Mouse (Mus musculus) stomach, embryonic 16.5 days (tissue): Measurements from ENCODE around the gene Wasf2. TPM values are rescaled to one million over a fixed set of nuclear protein-coding genes. Genes with fewer than 3 reads are reported as not detected.

Experiments
- ATAC-seq: fragments of 200-750 bp; cut with Nextera tagmentation; 2 replicates; pipeline ENCODE4 v1.8.0; 2017; ENCODE audit warnings: moderate number of reproducible peaks, moderate TSS enrichment; ENCODE audit not compliant: insufficient read depth, low FRiP score
- H3K27ac ChIP-seq: fragments of 300-500 bp; sonication (generic); 2 replicates; pipeline ENCODE4 v1.5.1; 2014; ENCODE audit warnings: low read length
- H3K27me3 ChIP-seq: fragments of 300-500 bp; sonication (generic); 2 replicates; pipeline ENCODE4 v1.6.1; 2014; ENCODE audit warnings: low read length, control low read depth, mixed read lengths; ENCODE audit not compliant: control insufficient read depth, insufficient read depth
- H3K36me3 ChIP-seq: fragments of 300-500 bp; sonication (generic); 2 replicates; pipeline ENCODE4 v1.6.1; 2014; ENCODE audit warnings: low read length; ENCODE audit not compliant: control insufficient read depth, insufficient read depth
- H3K4me1 ChIP-seq: fragments of 300-500 bp; sonication (generic); 2 replicates; pipeline ENCODE4 v1.6.1; 2014; ENCODE audit warnings: low read length, control low read depth, mixed read lengths; ENCODE audit not compliant: control insufficient read depth, insufficient read depth
- H3K4me2 ChIP-seq: fragments of 300-500 bp; sonication (generic); 2 replicates; pipeline ENCODE4 v1.6.1; 2014; ENCODE audit warnings: low read depth, low read length, mixed read lengths
- H3K4me3 ChIP-seq: fragments of 300-500 bp; sonication (generic); replicated peaks from 2 replicates; pipeline ENCODE4 v1.5.1; 2014; ENCODE audit warnings: mild to moderate bottlenecking, low read length
- H3K9ac ChIP-seq: fragments of 300-500 bp; sonication (generic); 2 replicates; pipeline ENCODE4 v1.6.1; 2014; ENCODE audit warnings: low read length
- H3K9me3 ChIP-seq: fragments of 300-500 bp; sonication (generic); replicated peaks from 2 replicates; pipeline ENCODE4 v1.6.1; 2016; ENCODE audit warnings: low read length, control low read depth; ENCODE audit not compliant: control insufficient read depth
- WGBS: fragments of 180-500 bp; shearing (Covaris S2); extraction: QIAGEN DNeasy Blood & Tissue Kit; methylation state at CpG from one replicate; pipeline ENCODE4 v1.1.7; 2014; 5-methylcytosine and 5-hydroxymethylcytosine counted together
- microRNA-seq: library from miRNA; unstranded; fragments of <30 nt; microRNA quantifications from one replicate; pipeline ENCODE4, GENCODE M21; 2016
- polyA plus RNA-seq: library from polyadenylated mRNA; unstranded; fragments of >200 nt; fragmentation: Nextera tagmentation; extraction: Ambion mirVana; gene quantifications from 2 replicates; pipeline ENCODE4 v1.2.1, GENCODE M21; 2015

The Wasf2 gene
- polyA plus RNA-seq, 1 experiment from 2014 or later, result 84.3 TPM

- 58% methylated on average over 13 of the region's 13 CpGs for WGBS
- Histone ChIP-seq H3K9ac (no peak overlapping the region), H3K36me3 (no peaks in the 10 kb centered on the region), H3K4me3 (no peak overlapping the region), H3K4me1 (peaks cover 16% of the 10 kb centered on the region), H3K9me3 (no peaks in the 10 kb centered on the region), H3K27me3 (peaks cover 30% of the 10 kb centered on the region), H3K27ac (no peak overlapping the region), H3K4me2 (no peak overlapping the region)
- no peak for ATAC-seq
Measured at GRCm38 (mm10) chr4:133247806-133248449, 117.6 kb downstream of the Wasf2 start.

Small RNA genes within 50 kb of the gene (microRNA-seq; reads per million reads assigned to microRNA genes)
- gene Mir7017, result 0.50 reads per million

Other genes with a start within 250 kb of the Wasf2 start
- 59.6 and 62.7 TPM in 2 replicates for gene Stx12, start 246.0 kb upstream of the Wasf2 start, polyA plus RNA-seq
- 31.9 and 34.0 TPM in 2 replicates for gene Fam76a, start 207.9 kb upstream of the Wasf2 start, polyA plus RNA-seq
- 1.2 and 1.8 TPM in 2 replicates for gene Fgr, start 156.4 kb upstream of the Wasf2 start, polyA plus RNA-seq
- gene Ahdc1, start 119.2 kb upstream of the Wasf2 start, polyA plus RNA-seq, result 4.9 and 7.1 TPM in 2 replicates
- gene Cd164l2, start 81.6 kb downstream of the Wasf2 start, polyA plus RNA-seq, result 9.2 and 9.5 TPM in 2 replicates
- gene Gpr3, start 82.0 kb downstream of the Wasf2 start, polyA plus RNA-seq, result 0.12 TPM in 1 of 2 replicates, not detected in the other
- gene Map3k6, start 110.3 kb downstream of the Wasf2 start, polyA plus RNA-seq, result 17.1 and 21.0 TPM in 2 replicates
- gene Sytl1, start 132.6 kb downstream of the Wasf2 start, polyA plus RNA-seq, result 52.0 and 76.1 TPM in 2 replicates
- gene Tmem222, start 147.3 kb downstream of the Wasf2 start, polyA plus RNA-seq, result 71.3 and 74.3 TPM in 2 replicates
- 12.9 and 14.8 TPM in 2 replicates for gene Wdtc1, start 223.0 kb downstream of the Wasf2 start, polyA plus RNA-seq
- 10.1 and 10.7 TPM in 2 replicates for gene Slc9a1, start 239.2 kb downstream of the Wasf2 start, polyA plus RNA-seq